Mouse (Mus musculus) cerebellum, adult 2 months (tissue): ENCODE measurements around the gene St6galnac3.

Source experiments
- CTCF ChIP-seq: fragments of 200-500 bp; IDR thresholded peaks from 2 replicates; pipeline ENCODE4 v1.5.1; 2011; ENCODE audit warnings: low read depth, mild to moderate bottlenecking, control low read depth, low read length, moderate library complexity, borderline replicate concordance; ENCODE audit not compliant: insufficient read depth
- POLR2A ChIP-seq: fragments of 200-500 bp; IDR thresholded peaks from 2 replicates; pipeline ENCODE4 v1.6.1; 2011; ENCODE audit warnings: low read length, control low read depth, borderline replicate concordance; ENCODE audit not compliant: insufficient read depth

GRCm38 (mm10) chr3:153774568-153774967, 49.6 kb upstream of the St6galnac3 start:
- TF ChIP-seq CTCF, result no peak
- no peak for TF ChIP-seq POLR2A
